Mouse (Mus musculus) olfactory bulb, adult 2 months (tissue): ENCODE measurements at regions not wholly inside any gene's neighbourhood (a gene's known extent, or its start where the extent isn't known, plus 50 kb on each side); places are given as distances from the start of the nearest gene placed in this dataset.

Source experiments
- H3K27ac ChIP-seq: fragments of 200-500 bp; 2 replicates; pipeline ENCODE4 v1.5.1; 2012; ENCODE audit warnings: low read depth, low read length; ENCODE audit not compliant: insufficient read depth
- H3K4me1 ChIP-seq: fragments of 200-500 bp; 2 replicates; pipeline ENCODE4 v1.6.1; 2012; ENCODE audit warnings: low read length; ENCODE audit not compliant: control insufficient read depth, insufficient read depth
- H3K4me3 ChIP-seq: fragments of 200-500 bp; 2 replicates; pipeline ENCODE4 v1.5.1; 2012; ENCODE audit warnings: mild to moderate bottlenecking, low read depth, low read length, moderate library complexity; ENCODE audit not compliant: insufficient read depth
- CTCF ChIP-seq: fragments of 200-500 bp; IDR thresholded peaks from 2 replicates; pipeline ENCODE4 v1.5.1; 2012; ENCODE audit warnings: low read depth, mild to moderate bottlenecking, low read length, moderate library complexity; ENCODE audit not compliant: insufficient read depth
- POLR2A ChIP-seq: fragments of 200-500 bp; IDR thresholded peaks from 2 replicates; pipeline ENCODE4 v1.6.1; 2012; ENCODE audit warnings: mild to moderate bottlenecking, low read depth, low read length, moderate library complexity; ENCODE audit not compliant: insufficient read depth
- WGBS: fragments of 180-500 bp; shearing (Covaris S2); methylation state at CpG from one replicate; pipeline ENCODE4 v1.1.7; 2018; 5-methylcytosine and 5-hydroxymethylcytosine counted together

DNA sequence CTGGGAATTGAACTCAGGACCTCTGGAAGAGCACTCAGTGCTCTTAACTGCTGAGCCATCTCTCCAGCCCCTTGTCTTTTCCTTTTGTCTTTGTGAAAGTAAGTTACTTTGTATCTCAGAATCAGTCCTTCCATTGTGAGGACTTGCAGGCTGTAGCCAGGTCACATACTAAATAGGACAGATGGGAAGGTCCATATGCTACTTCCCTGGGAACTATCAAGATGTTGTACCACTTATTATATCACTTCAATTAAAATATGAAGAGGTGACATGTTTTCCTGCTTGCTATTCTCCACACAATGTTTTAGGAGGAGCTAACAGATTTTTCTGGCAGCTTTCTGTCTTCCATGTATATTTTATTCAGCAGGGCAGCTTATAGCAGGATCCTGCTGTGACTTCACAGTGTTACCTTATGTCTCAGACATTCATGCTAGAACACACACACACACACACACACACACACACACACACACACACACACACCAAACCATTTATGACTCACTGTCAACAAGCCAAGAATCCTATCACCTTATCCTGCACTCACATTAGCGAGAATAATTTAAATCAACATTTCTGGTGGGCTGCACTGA, 179.6 kb upstream of the Fermt1 start:
- Histone ChIP-seq H3K4me3 (no peak overlapping the region), H3K4me1 (no peaks in the 10 kb centered on the region), H3K27ac (no peak overlapping the region)
- TF ChIP-seq POLR2A (no peak), CTCF (no peak)
- WGBS = 88% methylated on average over 1 of the region's 1 CpGs

DNA sequence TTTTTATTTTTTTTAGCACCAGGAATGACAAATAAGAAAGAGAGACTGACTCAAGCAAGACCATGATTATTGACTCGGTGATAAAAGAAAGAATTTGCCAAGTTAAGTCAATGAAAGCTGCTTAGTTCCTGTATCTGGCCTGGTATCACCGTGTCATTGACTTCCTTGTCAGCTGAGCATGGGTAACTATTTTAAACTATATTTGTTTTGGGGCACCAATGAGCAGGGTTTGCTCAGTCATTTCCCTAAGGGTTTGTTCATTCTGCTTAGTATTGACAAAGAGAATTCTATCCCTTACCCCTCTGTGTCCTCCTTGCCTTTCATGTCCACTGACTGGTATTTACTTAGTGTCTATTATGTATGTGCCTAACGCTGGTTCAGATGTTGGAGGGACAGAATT, 189.2 kb upstream of the Fermt1 start:
- TF ChIP-seq POLR2A = no peak
- TF ChIP-seq CTCF = no peak
- no peak overlapping the region for H3K4me3 ChIP-seq
- WGBS = 78% methylated on average over 3 of the region's 3 CpGs
- H3K4me1 ChIP-seq = 0 out of 2 replicates have a peak, but pooled peaks cover 3% of the 10 kb centered on the region
- H3K27ac ChIP-seq = no peak overlapping the region

DNA sequence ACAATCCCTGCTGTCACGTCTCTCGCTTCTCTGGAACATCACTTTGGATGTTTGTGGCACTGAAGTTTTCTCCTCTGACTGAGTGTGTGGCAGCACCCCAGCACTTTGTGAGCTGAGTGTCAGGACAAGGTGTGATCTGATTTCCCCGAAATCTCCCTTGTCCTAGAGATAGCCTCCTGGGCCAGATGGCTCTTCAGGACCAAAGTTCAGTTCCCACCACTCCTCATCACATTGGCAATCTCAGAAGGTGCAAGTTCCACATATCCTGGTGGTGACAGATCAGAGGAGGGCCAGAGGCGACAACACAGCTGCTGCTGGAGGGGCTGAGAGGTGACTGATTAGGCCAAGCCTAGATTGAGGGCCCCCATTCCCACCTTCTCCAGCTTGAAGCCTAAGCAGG, 193.2 kb upstream of the Fermt1 start:
- 90% methylated on average over 4 of the region's 4 CpGs for WGBS
- Histone ChIP-seq H3K4me3 (no peak overlapping the region), H3K4me1 (0 out of 2 replicates have a peak, but pooled peaks cover 3% of the 10 kb centered on the region), H3K27ac (no peak overlapping the region)
- no peak for TF ChIP-seq CTCF
- no peak for TF ChIP-seq POLR2A

DNA sequence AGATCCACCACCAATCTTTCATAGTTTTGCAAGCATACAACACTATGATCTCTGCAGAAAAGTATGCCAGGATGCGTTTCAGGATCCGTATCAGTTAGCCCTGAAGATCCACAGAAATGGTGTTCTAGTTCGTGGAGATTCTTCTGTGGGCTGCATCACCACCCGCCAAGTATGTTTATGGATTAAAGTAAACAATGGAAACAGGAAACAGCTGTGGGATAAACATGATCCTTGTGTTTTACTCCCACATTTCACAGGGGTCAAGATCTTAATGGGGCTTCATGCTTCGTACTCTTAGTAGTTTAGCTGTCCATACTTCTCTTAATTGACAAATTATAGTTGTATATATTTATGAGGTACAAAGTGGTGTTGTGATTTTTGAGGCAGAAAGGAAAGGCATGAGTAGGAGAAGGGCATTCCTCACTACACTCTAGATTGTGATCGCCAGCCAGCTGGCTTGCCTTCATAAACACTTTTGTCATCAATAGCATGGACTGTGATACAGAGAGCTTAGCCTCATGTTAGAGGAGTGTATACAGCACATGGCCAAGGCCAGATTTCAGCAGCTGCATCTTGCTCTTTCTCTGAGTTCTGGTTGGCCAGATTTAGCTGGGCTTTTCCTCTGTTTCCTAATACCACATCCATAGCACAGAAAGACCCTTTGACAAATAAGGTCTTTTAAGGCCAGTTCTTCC, 195.8 kb upstream of the Fermt1 start:
- 82% methylated on average over 6 of the region's 6 CpGs for WGBS
- no peak for TF ChIP-seq POLR2A
- TF ChIP-seq CTCF = no peak
- 0 out of 2 replicates have a peak, but pooled peaks cover 1% of the 10 kb centered on the region for H3K4me1 ChIP-seq
- no peak overlapping the region for H3K4me3 ChIP-seq
- no peak overlapping the region for H3K27ac ChIP-seq

DNA sequence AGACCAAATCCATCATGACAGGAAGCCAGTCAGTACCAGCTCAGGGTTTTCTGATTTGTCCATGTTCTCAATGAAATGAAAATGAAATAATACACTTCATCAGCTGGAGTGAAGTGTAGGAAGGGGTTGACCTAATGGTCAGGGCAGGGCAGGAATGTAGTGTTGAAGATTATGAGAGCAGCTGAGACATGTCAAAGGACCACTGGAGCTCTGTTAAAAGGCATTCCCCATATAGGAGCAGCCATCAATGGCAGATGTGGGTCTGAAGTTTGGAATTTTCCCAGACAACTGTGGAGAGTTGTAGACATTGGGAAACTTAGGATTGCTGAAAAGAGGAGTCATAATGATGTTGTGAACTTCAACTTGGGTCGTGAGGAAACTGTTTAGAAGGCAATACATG, 206.8 kb upstream of the Fermt1 start:
- Histone ChIP-seq H3K27ac (no peak overlapping the region), H3K4me3 (no peak overlapping the region), H3K4me1 (no peaks in the 10 kb centered on the region)
- no peak for TF ChIP-seq POLR2A
- no peak for TF ChIP-seq CTCF
- WGBS = 86% methylated on average over 1 of the region's 1 CpGs

DNA sequence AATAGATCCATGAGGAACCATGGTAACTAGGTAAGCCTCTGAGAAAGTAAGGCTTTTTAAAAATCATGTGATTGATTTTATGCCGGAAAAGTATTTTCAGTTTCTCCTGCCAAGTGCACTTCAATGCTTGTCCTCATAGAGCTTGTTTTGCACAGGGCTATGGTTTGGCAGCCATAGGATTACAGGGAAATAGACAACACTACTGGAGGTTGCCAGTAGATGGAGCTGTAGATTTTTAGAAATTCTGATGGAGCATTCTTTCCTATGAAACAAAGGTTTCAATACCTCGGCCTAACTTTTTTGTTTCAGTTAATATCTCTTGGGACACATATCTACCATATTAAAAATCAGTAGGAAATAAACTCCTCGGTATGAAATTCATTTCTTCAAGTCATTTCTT, 210.8 kb upstream of the Fermt1 start:
- TF ChIP-seq CTCF (no peak), POLR2A (no peak)
- Histone ChIP-seq H3K4me1 (no peaks in the 10 kb centered on the region), H3K27ac (no peak overlapping the region), H3K4me3 (no peak overlapping the region)
- WGBS = 65% methylated on average over 3 of the region's 3 CpGs

DNA sequence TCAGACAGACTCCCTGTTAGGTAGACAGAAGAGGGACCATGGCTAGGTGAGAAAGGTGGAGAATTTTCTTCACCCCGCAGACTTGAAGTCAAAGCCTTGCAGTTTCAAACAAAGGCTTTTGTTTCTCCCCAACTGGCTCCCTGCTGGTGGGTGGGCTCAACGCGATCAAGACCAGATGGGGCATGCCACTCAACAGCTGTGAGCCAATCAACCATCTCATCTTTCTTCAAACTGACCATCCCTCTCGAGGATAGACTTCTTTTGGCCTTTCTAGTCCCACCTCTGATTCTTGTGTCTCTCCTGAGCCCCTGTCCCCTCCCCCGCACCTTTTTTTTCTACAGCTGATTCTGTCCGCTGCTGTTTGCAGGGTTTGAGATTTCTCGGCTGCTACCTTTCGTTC, 212.5 kb upstream of the Fermt1 start:
- 67% methylated on average over 8 of the region's 8 CpGs for WGBS
- TF ChIP-seq CTCF = no peak
- TF ChIP-seq POLR2A = no peak
- H3K4me1 ChIP-seq = no peaks in the 10 kb centered on the region
- H3K27ac ChIP-seq = no peak overlapping the region
- H3K4me3 ChIP-seq = no peak overlapping the region

DNA sequence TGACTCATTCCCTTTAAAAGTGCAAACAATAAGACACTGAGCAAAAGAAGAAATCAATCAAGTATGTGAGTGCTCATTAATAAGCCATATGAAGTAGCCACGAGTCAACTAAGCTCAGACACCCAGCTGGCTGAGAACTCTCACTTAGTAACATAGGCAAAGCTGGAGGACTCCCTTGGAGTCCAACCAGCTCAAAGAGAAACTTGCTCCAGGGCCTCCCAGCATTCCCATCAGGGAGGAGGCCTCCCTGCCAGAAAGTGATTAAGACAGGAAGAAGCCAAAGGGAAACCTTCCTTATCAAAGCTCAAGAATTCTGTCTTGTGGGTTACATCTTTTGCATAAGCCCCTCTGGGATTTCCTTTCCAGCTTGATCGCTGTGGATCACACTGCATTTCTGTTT, 213.7 kb upstream of the Fermt1 start:
- Histone ChIP-seq H3K4me3 (no peak overlapping the region), H3K27ac (no peak overlapping the region), H3K4me1 (no peaks in the 10 kb centered on the region)
- 37% methylated on average over 2 of the region's 2 CpGs for WGBS
- no peak for TF ChIP-seq CTCF
- TF ChIP-seq POLR2A = no peak

DNA sequence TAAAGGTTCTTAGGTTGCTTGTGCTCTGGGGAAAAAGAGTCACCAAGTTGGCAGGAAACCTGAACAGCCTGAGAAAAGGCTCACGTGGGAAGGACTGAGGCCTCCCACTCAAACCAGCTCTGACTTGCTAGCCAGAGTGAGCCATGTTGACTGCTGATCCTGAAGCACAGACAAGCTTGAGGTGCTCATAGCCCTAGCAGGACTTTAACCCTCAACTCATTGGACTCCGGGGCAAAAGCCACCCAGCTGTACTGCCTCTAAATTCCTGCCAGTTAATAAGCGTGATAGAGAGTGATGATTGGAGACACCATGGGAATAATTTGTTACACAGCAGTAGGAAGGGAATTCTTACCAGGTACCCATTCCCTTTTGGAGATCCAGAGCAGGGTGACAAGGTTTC, 230.7 kb upstream of the Fermt1 start:
- no peak overlapping the region for H3K4me3 ChIP-seq
- no peak overlapping the region for H3K27ac ChIP-seq
- H3K4me1 ChIP-seq = no peaks in the 10 kb centered on the region
- TF ChIP-seq CTCF (no peak), POLR2A (no peak)
- 86% methylated on average over 3 of the region's 3 CpGs for WGBS
